8 mouse cellular contexts compared by ENCODE assay signal in the genomic region with DNA sequence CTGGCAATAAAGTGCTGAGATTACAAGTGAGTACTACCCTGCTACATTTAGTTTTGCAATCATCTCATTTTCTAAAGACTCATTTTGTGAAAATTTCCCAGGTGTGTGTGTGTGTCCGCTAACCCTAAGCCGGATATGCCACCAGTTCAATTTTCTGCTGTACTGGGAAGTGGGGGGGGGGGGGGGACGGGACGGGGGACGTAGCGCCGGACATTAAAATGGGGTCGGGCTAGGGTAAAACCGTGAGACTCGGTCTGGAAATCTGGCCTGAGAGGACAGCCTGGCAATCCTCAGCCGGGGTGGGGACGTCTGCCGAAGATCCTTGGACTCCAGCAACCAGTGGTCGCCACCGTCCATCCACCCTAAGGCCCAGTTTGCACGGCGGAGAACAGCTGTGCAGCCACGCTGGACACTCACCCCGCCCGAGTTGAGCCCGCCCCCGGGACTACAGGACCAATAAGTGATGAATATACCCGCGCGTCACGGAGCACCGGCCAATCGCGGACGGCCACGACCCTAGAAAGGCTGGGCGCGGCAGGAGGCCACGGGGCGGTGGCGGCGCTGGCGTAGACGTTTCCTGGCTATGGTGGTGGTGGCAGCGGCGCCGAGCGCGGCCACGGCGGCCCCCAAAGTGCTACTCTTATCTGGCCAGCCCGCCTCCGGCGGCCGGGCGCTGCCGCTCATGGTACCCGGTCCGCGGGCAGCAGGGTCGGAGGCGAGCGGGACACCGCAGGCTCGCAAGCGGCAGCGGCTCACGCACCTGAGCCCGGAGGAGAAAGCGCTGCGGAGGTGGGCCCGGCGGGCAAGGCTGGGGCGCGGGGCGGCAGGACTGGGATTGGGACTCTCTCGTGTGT. TPM values are rescaled to one million over a fixed set of nuclear protein-coding genes. Genes with fewer than 3 reads are reported as not detected.
DNase-seq lines count a peak whose midpoint lies in the region; ATAC-seq lines count a peak whose summit lies in the region.

Gene Xbp1 (plus strand): TSS at position 248 of the 854 bp plus-strand sequence.

- under 1% methylated on average over 70 of the region's 72 CpGs for WGBS in hindbrain, embryonic 15.5 days
- WGBS in macrophage (ENCODE audit: missing documents), result under 1% methylated on average over 62 of the region's 72 CpGs

- peaks cover 31% of the 10 kb centered on the region for H3K4me1 ChIP-seq in hindbrain, embryonic 15.5 days (replicated peaks)

- peak within 1 kb of the TSS; percentile 99 for H3K9ac ChIP-seq in hindbrain, embryonic 15.5 days

- peak; percentile 94 for DNase-seq in R1 (ENCODE audit: low read depth, low spot score)
- peak; percentile 99 for DNase-seq in cerebellum, postnatal 25 days
- peak; percentile 97 to 99 for DNase-seq in frontal cortex, postnatal 36 days (ENCODE audit: low spot score in 2 of 2)
- DNase-seq in left cerebral cortex, adult 18-20 months (ENCODE audit: low spot score in 2 of 2), result peak; percentile 98 to 99
- peak; percentile 98 for DNase-seq in right cerebral cortex, adult 18-20 months
- peak; percentile 96 for DNase-seq in urinary bladder, postnatal 10 days (ENCODE audit: low spot score)

- H3K79me2 ChIP-seq in macrophage (ENCODE audit: inconsistent target), result peaks cover 45% of the 10 kb centered on the region

- no peaks in the 10 kb centered on the region for H3K9me3 ChIP-seq in hindbrain, embryonic 15.5 days

- peak within 1 kb of the TSS; percentile 85 for H3K4me2 ChIP-seq in hindbrain, embryonic 15.5 days

- peaks cover 29% of the 10 kb centered on the region for H3K36me3 ChIP-seq in hindbrain, embryonic 15.5 days
- peaks cover 28% of the 10 kb centered on the region for H3K36me3 ChIP-seq in macrophage (ENCODE audit: inconsistent target)

- ATAC-seq in hindbrain, embryonic 15.5 days (ENCODE audit: low FRiP score, low read depth), result peak; percentile 98

- H3K27me3 ChIP-seq in hindbrain, embryonic 15.5 days, result no peaks in the 10 kb centered on the region

- H3K4me3 ChIP-seq in hindbrain, embryonic 15.5 days, result peak within 1 kb of the TSS; percentile 94
- peak within 1 kb of the TSS; percentile 85 for H3K4me3 ChIP-seq in macrophage (ENCODE audit: inconsistent target)

- peak within 1 kb of the TSS; percentile 96 for H3K27ac ChIP-seq in hindbrain, embryonic 15.5 days (replicated peaks)
- H3K27ac ChIP-seq in macrophage, result peak within 1 kb of the TSS; percentile 92

RNA-seq across cellular contexts. Expression of gene Xbp1, which starts in this region (rescaled TPM):
- 150 and 157 TPM in 2 replicates for polyA plus RNA-seq in hindbrain, embryonic 15.5 days (2015; fragmentation: Nextera tagmentation; extraction: Ambion mirVana)
- total RNA-seq in left cerebral cortex, adult 18-20 months (2021), result 100 to 1,000 TPM; 119 to 141 TPM
- 100 to 1,000 TPM in 16 of 26 experiments, 10 to 100 TPM in 10; 55.6 to 150 (median 114) TPM for total RNA-seq in macrophage (2018; cell fraction: chromatin; rRNA removed)
- total RNA-seq in macrophage (2018; cell fraction: cytosol; rRNA removed), result 100 to 1,000 TPM in 21 of 26 experiments, 10 to 100 TPM in 5; 85.9 to 123 (median 106) TPM
- 100 to 1,000 TPM in 17 of 26 experiments, 10 to 100 TPM in 9; 68.4 to 166 (median 118) TPM for total RNA-seq in macrophage (2018; cell fraction: nucleus; rRNA removed)
- polyA plus RNA-seq in macrophage (2018), result 86.5 to 117 TPM (median 108 TPM) in 3 replicates

Comparison
In these comparisons a context has a peak if more than half of its experiments do, and no peak if none do; other contexts are left out.
1. Peak in every context shown above with its lines: DNase-seq, ATAC-seq, H3K4me3 ChIP-seq and H3K27ac ChIP-seq.